ENCODE assay signal across 8 mouse cellular contexts in genomic region chr3:90212723-90213122, GRCm38 (mm10). TPM values are rescaled to one million over a fixed set of nuclear protein-coding genes. Genes with fewer than 3 reads are reported as not detected.
DNase-seq lines count a peak whose midpoint lies in the region; ATAC-seq and TF ChIP-seq lines count a peak whose summit lies in the region.

No protein-coding gene starts in this region.

- 3% methylated on average over 5 of the region's 5 CpGs for WGBS in kidney, adult 2 months
- 9% methylated on average over 5 of the region's 5 CpGs for WGBS in bone marrow, adult 2 months
- WGBS in hindbrain, embryonic 13.5 days: 18% methylated on average over 5 of the region's 5 CpGs
- 18% methylated on average over 5 of the region's 5 CpGs for WGBS in midbrain, embryonic 13.5 days

- H3K9ac ChIP-seq in hindbrain, embryonic 13.5 days: peak overlapping the region; percentile 91
- peak overlapping the region; percentile 88 for H3K9ac ChIP-seq in midbrain, embryonic 13.5 days (replicated peaks)

- no peak for TF ChIP-seq POLR2A in kidney, adult 2 months (IDR thresholded peaks at IDR 0.05; ENCODE audit: low read depth, low read length)
- no peak for TF ChIP-seq POLR2A in bone marrow, adult 2 months (IDR thresholded peaks at IDR 0.05; ENCODE audit: borderline replicate concordance, control insufficient read depth, low read depth, low read length)

- no peak overlapping the region for H3K27ac ChIP-seq in kidney, adult 2 months (ENCODE audit: insufficient read depth, low read depth, low read length)
- H3K27ac ChIP-seq in bone marrow, adult 2 months (ENCODE audit: control insufficient read depth, insufficient read depth, low read depth, low read length, poor library complexity): no peak overlapping the region
- H3K27ac ChIP-seq in hindbrain, embryonic 13.5 days: no peak overlapping the region; the same call in 1 of the 2 replicates
- H3K27ac ChIP-seq in midbrain, embryonic 13.5 days: no peak overlapping the region; the same call in none of the 2 replicates

- H3K4me3 ChIP-seq in kidney, adult 2 months (ENCODE audit: insufficient read depth, low read depth, low read length): peak overlapping the region; percentile 59
- peak overlapping the region; percentile 45 for H3K4me3 ChIP-seq in bone marrow, adult 2 months (replicated peaks; ENCODE audit: control insufficient read depth, low read depth, low read length)
- H3K4me3 ChIP-seq in hindbrain, embryonic 13.5 days: peak overlapping the region; percentile 86
- peak overlapping the region; percentile 84 for H3K4me3 ChIP-seq in midbrain, embryonic 13.5 days (replicated peaks)

- no peak for TF ChIP-seq CTCF in kidney, adult 2 months (conservative IDR thresholded peaks at IDR 0.05; ENCODE audit: insufficient read depth, insufficient read length, low read depth, low read length)
- TF ChIP-seq CTCF in bone marrow, adult 2 months (IDR thresholded peaks at IDR 0.05; ENCODE audit: control insufficient read depth, insufficient read depth, low read length): no peak

- no peaks in the 10 kb centered on the region for H3K9me3 ChIP-seq in hindbrain, embryonic 13.5 days
- H3K9me3 ChIP-seq in midbrain, embryonic 13.5 days: no peaks in the 10 kb centered on the region

- H3K27me3 ChIP-seq in kidney, adult 2 months (replicated peaks; ENCODE audit: control insufficient read depth, insufficient read depth, low read length): no peaks in the 10 kb centered on the region
- no peaks in the 10 kb centered on the region for H3K27me3 ChIP-seq in hindbrain, embryonic 13.5 days
- no peaks in the 10 kb centered on the region for H3K27me3 ChIP-seq in midbrain, embryonic 13.5 days

- ATAC-seq in hindbrain, embryonic 13.5 days (ENCODE audit: low FRiP score): no peak
- no peak for ATAC-seq in midbrain, embryonic 13.5 days

- H3K4me1 ChIP-seq in kidney, adult 2 months (ENCODE audit: control insufficient read depth, insufficient read depth, low read length): peaks cover 5% of the 10 kb centered on the region; the same call in 1 of the 2 replicates
- peaks cover 1% of the 10 kb centered on the region; the same call in 1 of the 2 replicates for H3K4me1 ChIP-seq in bone marrow, adult 2 months (ENCODE audit: control insufficient read depth, insufficient read depth, low read length)
- H3K4me1 ChIP-seq in hindbrain, embryonic 13.5 days (replicated peaks): peaks cover 29% of the 10 kb centered on the region
- H3K4me1 ChIP-seq in midbrain, embryonic 13.5 days (replicated peaks): peaks cover 33% of the 10 kb centered on the region

- peaks cover 2% of the 10 kb centered on the region; the same call in 1 of the 2 replicates for H3K36me3 ChIP-seq in kidney, adult 2 months (ENCODE audit: control insufficient read depth, insufficient read depth, low read length)
- H3K36me3 ChIP-seq in hindbrain, embryonic 13.5 days: peaks cover 48% of the 10 kb centered on the region
- peaks cover 43% of the 10 kb centered on the region for H3K36me3 ChIP-seq in midbrain, embryonic 13.5 days

- DNase-seq in kidney, adult 2 months: no peak
- DNase-seq in kidney, adult 9 months: no peak
- no peak for DNase-seq in left cerebral cortex, adult 11 months (ENCODE audit: low spot score)
- DNase-seq in layer of hippocampus, adult 8-10 months (ENCODE audit: low spot score in 2 of 2): no peak
- DNase-seq in left cerebral cortex, postnatal 14 days (ENCODE audit: low spot score in 2 of 2): no peak

- intact Hi-C loops in left cerebral cortex, postnatal 14 days (cut with DNase I): loop anchor here (5.0 kb wide), 1 partner anchor 130 kb away; no protein-coding TSS in a partner anchor

- peak overlapping the region; percentile 95 for H3K4me2 ChIP-seq in hindbrain, embryonic 13.5 days
- H3K4me2 ChIP-seq in midbrain, embryonic 13.5 days (replicated peaks): peak overlapping the region; percentile 89

RNA-seq across cellular contexts. Expression of gene Rps27, which starts 0.7 kb away (rescaled TPM):
- 944 and 1,038 TPM in 2 replicates for polyA plus RNA-seq in kidney, adult 2 months (2012; rRNA removed)
- polyA plus RNA-seq in bone marrow, adult 2 months (2011; ENCODE audit: insufficient read depth, insufficient read length, low replicate concordance, missing spikeins): 16.3 and 168 TPM in 2 replicates
- 1,053 and 1,153 TPM in 2 replicates for polyA plus RNA-seq in hindbrain, embryonic 13.5 days (2015; fragmentation: Nextera tagmentation; extraction: Ambion mirVana)
- 1,033 and 1,129 TPM in 2 replicates for polyA plus RNA-seq in midbrain, embryonic 13.5 days (2015; fragmentation: Nextera tagmentation; extraction: Ambion mirVana)
- 1,000 to 10,000 TPM in 3 of 4 experiments, 100 to 1,000 TPM in 1; 970 to 1,112 (median 1,031) TPM for total RNA-seq in layer of hippocampus, adult 8-10 months (2022)
- 100 to 1,000 TPM; 647 to 683 TPM for total RNA-seq in left cerebral cortex, postnatal 14 days (2021)

RNA-seq across cellular contexts. Expression of gene Rab13, which starts 0.8 kb away (rescaled TPM):
- polyA plus RNA-seq in kidney, adult 2 months (2012; rRNA removed): 5.0 and 7.7 TPM in 2 replicates
- polyA plus RNA-seq in bone marrow, adult 2 months (2011; ENCODE audit: insufficient read depth, insufficient read length, low replicate concordance, missing spikeins): 11.5 and 13.0 TPM in 2 replicates
- polyA plus RNA-seq in hindbrain, embryonic 13.5 days (2015; fragmentation: Nextera tagmentation; extraction: Ambion mirVana): 28.9 and 29.8 TPM in 2 replicates
- 19.9 and 25.6 TPM in 2 replicates for polyA plus RNA-seq in midbrain, embryonic 13.5 days (2015; fragmentation: Nextera tagmentation; extraction: Ambion mirVana)
- 10 to 100 TPM in 1 of 4 experiments, 1 to 10 TPM in 3; 7.4 to 10.4 (median 7.7) TPM for total RNA-seq in layer of hippocampus, adult 8-10 months (2022)
- 1 to 10 TPM; 5.8 to 5.9 TPM for total RNA-seq in left cerebral cortex, postnatal 14 days (2021)

RNA-seq across cellular contexts. Expression of gene Jtb, which starts 18.7 kb away (rescaled TPM):
- 60.7 and 74.7 TPM in 2 replicates for polyA plus RNA-seq in kidney, adult 2 months (2012; rRNA removed)
- polyA plus RNA-seq in bone marrow, adult 2 months (2011; ENCODE audit: insufficient read depth, insufficient read length, low replicate concordance, missing spikeins): 38.7 and 72.7 TPM in 2 replicates
- 87.8 and 96.1 TPM in 2 replicates for polyA plus RNA-seq in hindbrain, embryonic 13.5 days (2015; fragmentation: Nextera tagmentation; extraction: Ambion mirVana)
- 90.2 and 97.6 TPM in 2 replicates for polyA plus RNA-seq in midbrain, embryonic 13.5 days (2015; fragmentation: Nextera tagmentation; extraction: Ambion mirVana)
- 10 to 100 TPM; 36.9 to 38.2 (median 37.4) TPM for total RNA-seq in layer of hippocampus, adult 8-10 months (2022)
- 10 to 100 TPM; 38.8 to 44.5 TPM for total RNA-seq in left cerebral cortex, postnatal 14 days (2021)

RNA-seq across cellular contexts. Expression of gene Creb3l4, which starts 30.6 kb away (rescaled TPM):
- 1.0 and 1.5 TPM in 2 replicates for polyA plus RNA-seq in kidney, adult 2 months (2012; rRNA removed)
- not detected in 2 replicates for polyA plus RNA-seq in bone marrow, adult 2 months (2011; ENCODE audit: insufficient read depth, insufficient read length, low replicate concordance, missing spikeins)
- polyA plus RNA-seq in hindbrain, embryonic 13.5 days (2015; fragmentation: Nextera tagmentation; extraction: Ambion mirVana): 3.0 TPM in 2 replicates
- polyA plus RNA-seq in midbrain, embryonic 13.5 days (2015; fragmentation: Nextera tagmentation; extraction: Ambion mirVana): 3.3 and 3.4 TPM in 2 replicates
- under 1 TPM in 2 of 4 experiments, not detected in 2; 0.23 to 0.45 TPM for total RNA-seq in layer of hippocampus, adult 8-10 months (2022)
- under 1 TPM in 1 of 2 experiments, not detected in 1; 0.23 TPM for total RNA-seq in left cerebral cortex, postnatal 14 days (2021)

RNA-seq across cellular contexts. Expression of gene Slc39a1, which starts 35.2 kb away (rescaled TPM):
- polyA plus RNA-seq in kidney, adult 2 months (2012; rRNA removed): 71.3 and 74.2 TPM in 2 replicates
- 11.6 and 29.3 TPM in 2 replicates for polyA plus RNA-seq in bone marrow, adult 2 months (2011; ENCODE audit: insufficient read depth, insufficient read length, low replicate concordance, missing spikeins)
- polyA plus RNA-seq in hindbrain, embryonic 13.5 days (2015; fragmentation: Nextera tagmentation; extraction: Ambion mirVana): 52.7 and 54.9 TPM in 2 replicates
- 57.0 and 60.9 TPM in 2 replicates for polyA plus RNA-seq in midbrain, embryonic 13.5 days (2015; fragmentation: Nextera tagmentation; extraction: Ambion mirVana)
- total RNA-seq in layer of hippocampus, adult 8-10 months (2022): 10 to 100 TPM; 43.0 to 64.2 (median 50.4) TPM
- 10 to 100 TPM; 50.5 to 51.9 TPM for total RNA-seq in left cerebral cortex, postnatal 14 days (2021)
